Mouse (Mus musculus): ENCODE measurements at regions not wholly inside any gene's neighbourhood (a gene's known extent, or its start where the extent isn't known, plus 50 kb on each side); places are given as distances from the start of the nearest gene placed in this dataset.

- ChIA-PET CTCF (no interaction called here), POLR2A (no interaction called here)
- DNase-seq (ENCODE audit: low read depth, low spot score), result no peak
- H3K27me3 ChIP-seq, result no peaks in the 10 kb centered on the region
- no peak for TF ChIP-seq CTCF (IDR thresholded peaks at IDR 0.05)
- in situ Hi-C loops (cut with MboI; ENCODE audit: low pct_unique_long_range_greater_than_20kb), result no loop called here
- no peak for ATAC-seq
Measured at GRCm38 (mm10) chr14:33865746-33866145, 57.6 kb upstream of the Gdf10 start.

- POLR2A ChIA-PET, result no interaction called here
Measured at GRCm38 (mm10) chr14:33867674-33868073, 55.7 kb upstream of the Gdf10 start.

More at GRCm38 (mm10) chr14:33867674-33868073, 55.7 kb upstream of the Gdf10 start:
- no peak for TF ChIP-seq CTCF (IDR thresholded peaks at IDR 0.05)
- DNase-seq (ENCODE audit: low read depth, low spot score) (no peak), ATAC-seq (no peak)
- CTCF ChIA-PET, result no interaction called here
- in situ Hi-C loops (cut with MboI; ENCODE audit: low pct_unique_long_range_greater_than_20kb), result no loop called here
- no peaks in the 10 kb centered on the region for H3K27me3 ChIP-seq

All from Patski (cell line).